Mouse (Mus musculus): ENCODE measurements around the gene H2-Eb2. TPM values are rescaled to one million over a fixed set of nuclear protein-coding genes. Genes with fewer than 3 reads are reported as not detected.

Gene H2-Eb2
- polyA plus RNA-seq, 1 experiment from 2014 or later, result not detected

- Histone ChIP-seq H3K27me3 (no peaks in the 10 kb centered on the region), H3K4me2 (replicated peaks) (no peak overlapping the region), H3K9ac (replicated peaks) (no peak overlapping the region), H3K36me3 (no peaks in the 10 kb centered on the region), H3K27ac (no peak overlapping the region), H3K4me1 (replicated peaks) (no peaks in the 10 kb centered on the region), H3K9me3 (no peaks in the 10 kb centered on the region), H3K4me3 (replicated peaks) (no peak overlapping the region)
- 81% methylated on average over 6 of the region's 6 CpGs for WGBS
- no peak for ATAC-seq
Observed at GRCm38 (mm10) chr17:34373055-34373709, 47.7 kb downstream of the H2-Eb2 start.

GRCm38 (mm10) chr17:34376847-34377246 is 51.4 kb downstream of the H2-Eb2 start, which contains the start of gene Btnl1:
Btnl1 (plus strand) TSS chr17:34377132.
- no peaks in the 10 kb centered on the region for H3K27me3 ChIP-seq
- no peaks in the 10 kb centered on the region for H3K4me1 ChIP-seq (replicated peaks)
- H3K27ac ChIP-seq, result no peak within 1 kb of the TSS
- no peak within 1 kb of the TSS for H3K4me2 ChIP-seq (replicated peaks)
- 78% methylated on average over 2 of the region's 2 CpGs for WGBS
- H3K4me3 ChIP-seq (replicated peaks), result no peak within 1 kb of the TSS
- H3K9me3 ChIP-seq, result no peaks in the 10 kb centered on the region
- H3K36me3 ChIP-seq, result no peaks in the 10 kb centered on the region
- no peak within 1 kb of the TSS for H3K9ac ChIP-seq (replicated peaks)
- ATAC-seq, result no peak

- H3K36me3 ChIP-seq, result no peaks in the 10 kb centered on the region
- H3K4me2 ChIP-seq (replicated peaks), result no peak overlapping the region
- H3K9ac ChIP-seq (replicated peaks), result no peak overlapping the region
- H3K9me3 ChIP-seq, result no peaks in the 10 kb centered on the region
- ATAC-seq, result no peak
- no peaks in the 10 kb centered on the region for H3K27me3 ChIP-seq
- no peak overlapping the region for H3K4me3 ChIP-seq (replicated peaks)
- no peaks in the 10 kb centered on the region for H3K4me1 ChIP-seq (replicated peaks)
- H3K27ac ChIP-seq, result no peak overlapping the region
- 65% methylated on average over 6 of the region's 6 CpGs for WGBS
Observed at GRCm38 (mm10) chr17:34377450-34378209, 52.2 kb downstream of the H2-Eb2 start.

GRCm38 (mm10) chr17:34378716-34379115 is 53.3 kb downstream of the H2-Eb2 start:
- ATAC-seq, result no peak

GRCm38 (mm10) chr17:34379451-34379850 is 54.0 kb downstream of the H2-Eb2 start:
- no peak overlapping the region for H3K9ac ChIP-seq (replicated peaks)
- 75% methylated on average over 7 of the region's 7 CpGs for WGBS

More at GRCm38 (mm10) chr17:34378716-34379115, 53.3 kb downstream of the H2-Eb2 start:
- Histone ChIP-seq H3K9me3 (no peaks in the 10 kb centered on the region; the same call in 1 of the 2 replicates), H3K9ac (replicated peaks) (no peak overlapping the region), H3K27me3 (no peaks in the 10 kb centered on the region), H3K27ac (no peak overlapping the region), H3K4me1 (replicated peaks) (no peaks in the 10 kb centered on the region), H3K4me2 (replicated peaks) (no peak overlapping the region), H3K36me3 (no peaks in the 10 kb centered on the region), H3K4me3 (replicated peaks) (no peak overlapping the region)
- WGBS, result 78% methylated on average over 2 of the region's 2 CpGs

GRCm38 (mm10) chr17:34381876-34382275 is 56.4 kb downstream of the H2-Eb2 start:
- Histone ChIP-seq H3K4me3 (replicated peaks) (no peak overlapping the region), H3K9me3 (no peaks in the 10 kb centered on the region; the same call in 1 of the 2 replicates), H3K4me2 (replicated peaks) (no peak overlapping the region), H3K36me3 (no peaks in the 10 kb centered on the region), H3K4me1 (replicated peaks) (no peaks in the 10 kb centered on the region), H3K9ac (replicated peaks) (no peak overlapping the region), H3K27me3 (no peaks in the 10 kb centered on the region), H3K27ac (no peak overlapping the region)
- no peak for ATAC-seq
- 74% methylated on average over 11 of the region's 11 CpGs for WGBS

More at GRCm38 (mm10) chr17:34379451-34379850, 54.0 kb downstream of the H2-Eb2 start:
- no peaks in the 10 kb centered on the region; the same call in 1 of the 2 replicates for H3K9me3 ChIP-seq
- H3K27ac ChIP-seq, result no peak overlapping the region
- no peaks in the 10 kb centered on the region for H3K27me3 ChIP-seq
- no peak overlapping the region for H3K4me3 ChIP-seq (replicated peaks)
- H3K4me2 ChIP-seq (replicated peaks), result no peak overlapping the region
- no peaks in the 10 kb centered on the region for H3K36me3 ChIP-seq
- no peak for ATAC-seq
- no peaks in the 10 kb centered on the region for H3K4me1 ChIP-seq (replicated peaks)

GRCm38 (mm10) chr17:34383212-34383611 is 57.7 kb downstream of the H2-Eb2 start:
- Histone ChIP-seq H3K9ac (replicated peaks) (no peak overlapping the region), H3K9me3 (no peaks in the 10 kb centered on the region; the same call in 1 of the 2 replicates), H3K4me3 (replicated peaks) (no peak overlapping the region), H3K4me1 (replicated peaks) (no peaks in the 10 kb centered on the region), H3K4me2 (replicated peaks) (no peak overlapping the region), H3K27me3 (no peaks in the 10 kb centered on the region), H3K27ac (no peak overlapping the region), H3K36me3 (no peaks in the 10 kb centered on the region)
- 79% methylated on average over 7 of the region's 7 CpGs for WGBS
- no peak for ATAC-seq

- WGBS, result 74% methylated on average over 3 of the region's 3 CpGs
- no peak for ATAC-seq
- no peaks in the 10 kb centered on the region; the same call in 1 of the 2 replicates for H3K9me3 ChIP-seq
- no peaks in the 10 kb centered on the region for H3K27me3 ChIP-seq
- no peak overlapping the region for H3K27ac ChIP-seq
- H3K4me2 ChIP-seq (replicated peaks), result no peak overlapping the region
- H3K4me1 ChIP-seq (replicated peaks), result no peaks in the 10 kb centered on the region
- no peak overlapping the region for H3K4me3 ChIP-seq (replicated peaks)
- no peak overlapping the region for H3K9ac ChIP-seq (replicated peaks)
- no peaks in the 10 kb centered on the region for H3K36me3 ChIP-seq
Observed at GRCm38 (mm10) chr17:34384699-34385098, 59.2 kb downstream of the H2-Eb2 start.

- no peak overlapping the region for H3K27ac ChIP-seq
- no peaks in the 10 kb centered on the region for H3K4me1 ChIP-seq (replicated peaks)
- no peak overlapping the region for H3K4me3 ChIP-seq (replicated peaks)
- no peaks in the 10 kb centered on the region for H3K36me3 ChIP-seq
- WGBS, result 79% methylated on average over 2 of the region's 2 CpGs
- peaks cover 1% of the 10 kb centered on the region; the same call in 1 of the 2 replicates for H3K27me3 ChIP-seq
- no peaks in the 10 kb centered on the region; the same call in 1 of the 2 replicates for H3K9me3 ChIP-seq
- H3K9ac ChIP-seq (replicated peaks), result no peak overlapping the region
- no peak for ATAC-seq
- no peak overlapping the region for H3K4me2 ChIP-seq (replicated peaks)
Observed at GRCm38 (mm10) chr17:34386656-34387055, 61.2 kb downstream of the H2-Eb2 start.

- no peak overlapping the region for H3K4me2 ChIP-seq (replicated peaks)
- no peak overlapping the region for H3K9ac ChIP-seq (replicated peaks)
- 38% methylated on average over 4 of the region's 4 CpGs for WGBS
- H3K4me1 ChIP-seq (replicated peaks), result peaks cover 7% of the 10 kb centered on the region
- no peak for ATAC-seq
- no peak overlapping the region for H3K27ac ChIP-seq
- no peaks in the 10 kb centered on the region for H3K36me3 ChIP-seq
- no peak overlapping the region for H3K4me3 ChIP-seq (replicated peaks)
- H3K9me3 ChIP-seq, result no peaks in the 10 kb centered on the region
- H3K27me3 ChIP-seq, result peaks cover 9% of the 10 kb centered on the region; the same call in 1 of the 2 replicates
Observed at GRCm38 (mm10) chr17:34388513-34388912, 63.0 kb downstream of the H2-Eb2 start.

All from midbrain, embryonic 13.5 days (tissue).